Mouse (Mus musculus): Measurements from ENCODE around the gene Efcab12.
A peak's percentile ranks its signal among the peaks of the same experiment; 100 is the strongest.
"Not testable (repeated sequence)": the region's sequence is repeated elsewhere in the genome, so short reads cannot be mapped to it uniquely, and the experiment has no call there.

Efcab12 gene

DNA sequence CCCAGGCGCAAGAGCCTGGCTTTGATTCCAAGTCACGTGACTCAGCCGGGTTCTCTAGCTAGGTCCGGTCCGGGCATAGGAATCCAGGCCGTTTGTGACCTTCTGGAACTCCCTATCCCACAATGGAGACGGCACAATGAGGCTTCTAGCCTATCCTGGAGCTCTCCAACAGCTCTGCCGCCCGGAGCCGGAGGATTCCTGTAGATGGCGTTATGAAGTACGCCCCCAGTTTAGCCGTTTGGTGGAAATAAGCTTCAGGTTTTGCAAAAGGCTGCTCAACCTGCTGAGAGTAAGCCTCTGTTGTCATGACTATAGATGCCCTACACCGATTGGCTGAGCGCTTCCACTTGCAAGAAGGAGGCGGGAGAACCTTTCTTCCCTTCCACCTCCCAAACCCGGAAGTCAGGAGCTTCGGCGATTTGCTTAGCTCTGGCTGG is at the start of gene Efcab12:
Gene Efcab12, minus strand, starts transcription at position 252 of the 437 bp plus-strand sequence.
- DNase-seq, result peak; percentile 80 to 86

GRCm38 (mm10) chr6:115886894-115887293 is 48.7 kb upstream of the Efcab12 start:
- DNase-seq, result no peak

- peak in 1 of 2 experiments; percentile 39 for DNase-seq
Measured at GRCm38 (mm10) chr6:115884018-115884417, 45.8 kb upstream of the Efcab12 start.

DNA sequence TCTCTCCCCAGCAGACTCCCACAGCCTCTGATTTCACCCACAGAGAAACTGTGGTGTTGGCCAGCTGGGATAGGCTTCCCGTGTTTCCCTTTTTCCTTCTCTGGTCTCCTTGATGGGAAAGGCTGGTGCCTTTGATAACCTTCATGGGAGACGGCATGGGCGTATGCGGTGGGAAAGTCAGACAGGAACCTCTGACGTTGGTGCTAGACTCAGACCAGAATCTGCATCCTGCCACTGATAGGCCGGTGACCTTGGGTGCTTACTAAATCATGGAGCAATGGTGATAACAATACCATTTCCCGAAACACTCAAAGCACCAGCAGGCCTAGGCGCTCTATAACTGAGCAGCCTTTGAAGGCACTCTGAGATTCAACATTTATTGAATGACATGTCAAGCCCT is 42.5 kb upstream of the Efcab12 start:
- DNase-seq, result peak; percentile 41 to 71

DNA sequence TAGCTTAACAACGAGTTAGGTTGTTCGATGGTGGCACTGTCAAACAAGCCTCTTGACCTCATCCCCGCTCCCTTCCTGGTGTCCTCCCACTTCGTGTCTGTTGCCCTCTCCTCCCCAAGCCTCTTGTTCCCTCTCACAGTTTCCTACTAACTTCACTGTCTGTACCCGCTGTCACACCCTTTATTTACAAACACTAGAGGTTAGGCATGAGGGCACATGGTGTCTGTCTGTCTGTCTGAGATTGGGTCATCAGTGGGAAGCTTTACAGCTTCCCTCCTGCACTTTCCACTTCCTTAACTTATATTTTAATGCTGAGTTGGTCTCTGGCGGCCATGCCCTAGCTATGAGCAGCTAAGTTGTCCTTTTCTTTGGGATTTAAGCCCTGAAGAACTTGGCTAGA is 41.5 kb upstream of the Efcab12 start:
- no peak for DNase-seq

GRCm38 (mm10) chr6:115878694-115879093 is 40.5 kb upstream of the Efcab12 start:
- DNase-seq, result peak in 1 of 2 experiments; percentile 51

DNA sequence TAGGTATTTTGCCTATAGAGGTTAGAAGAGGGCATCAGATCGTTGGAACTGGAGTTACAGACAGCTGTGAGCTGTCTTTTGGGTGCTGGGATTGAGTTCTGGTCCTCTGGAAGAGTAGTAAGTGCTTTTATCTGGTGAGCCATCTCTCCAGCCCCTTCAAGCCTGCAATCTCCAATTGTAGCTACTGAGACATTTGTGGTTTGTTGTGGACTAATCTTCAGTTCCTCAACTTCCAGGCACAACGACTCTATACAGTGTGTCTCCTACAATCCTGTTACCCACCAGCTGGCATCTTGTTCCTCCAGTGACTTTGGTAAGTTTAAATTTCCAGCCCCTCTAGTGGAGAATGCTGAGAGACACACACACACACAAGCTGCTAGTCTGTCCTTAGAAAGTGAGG is 39.0 kb upstream of the Efcab12 start:
- DNase-seq, result no peak

- DNase-seq, result not testable (repeated sequence)
Measured at GRCm38 (mm10) chr6:115871318-115871717, 33.1 kb upstream of the Efcab12 start.

GRCm38 (mm10) chr6:115867157-115867556 is 28.9 kb upstream of the Efcab12 start:
- not testable (repeated sequence) for DNase-seq

- peak; percentile 40 to 45 for DNase-seq
Measured at GRCm38 (mm10) chr6:115865246-115865645, 27.0 kb upstream of the Efcab12 start.

DNA sequence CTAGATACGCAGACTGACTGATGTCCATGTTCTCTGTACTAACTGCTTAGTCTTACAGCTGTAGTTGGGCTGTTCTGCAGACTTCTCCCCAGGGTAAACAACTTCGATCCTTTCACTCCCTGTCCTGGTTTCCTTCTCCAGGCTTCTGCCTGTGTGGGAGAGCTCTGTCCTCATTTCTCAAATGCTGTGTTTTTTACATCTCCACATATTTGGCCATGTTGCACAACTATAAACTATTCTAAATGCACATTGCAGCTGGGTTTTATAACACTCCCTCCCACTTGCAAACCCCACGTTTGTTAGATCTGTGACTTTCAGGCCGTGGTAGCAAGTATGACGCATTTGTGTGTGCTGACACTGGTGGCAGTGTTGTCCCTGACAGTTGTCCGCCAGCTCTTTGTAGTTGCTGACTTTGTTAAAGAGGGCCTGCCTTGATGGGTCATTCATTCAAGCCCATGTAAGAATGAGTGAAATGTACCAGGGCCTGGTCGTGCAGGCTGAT is 25.2 kb upstream of the Efcab12 start:
- DNase-seq, result no peak

DNA sequence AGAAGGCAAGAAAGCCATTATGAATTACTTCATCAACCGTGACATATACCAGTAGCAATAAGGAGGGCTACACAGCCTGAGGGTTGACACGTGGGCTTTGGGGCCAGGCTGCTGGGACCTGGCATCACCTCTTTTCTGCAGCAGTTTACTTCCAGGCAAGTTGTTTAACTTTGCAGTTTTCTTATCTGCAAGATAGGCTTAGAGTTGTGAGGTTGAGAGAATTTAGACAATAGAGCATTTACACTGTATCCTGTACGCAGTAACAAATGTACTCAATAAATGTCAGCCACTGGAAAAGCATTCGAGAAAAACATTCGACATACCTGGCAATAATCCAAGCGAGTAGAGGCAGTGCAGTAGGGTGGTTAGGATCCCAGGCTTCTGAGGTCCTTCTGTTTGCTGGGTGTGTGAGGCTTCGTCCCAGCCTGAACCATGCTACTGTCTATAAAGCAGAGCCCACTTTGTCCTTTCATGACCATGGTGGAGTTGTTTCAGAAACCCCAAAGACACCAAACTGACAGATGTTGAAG is 21.9 kb upstream of the Efcab12 start:
- DNase-seq, result no peak

DNA sequence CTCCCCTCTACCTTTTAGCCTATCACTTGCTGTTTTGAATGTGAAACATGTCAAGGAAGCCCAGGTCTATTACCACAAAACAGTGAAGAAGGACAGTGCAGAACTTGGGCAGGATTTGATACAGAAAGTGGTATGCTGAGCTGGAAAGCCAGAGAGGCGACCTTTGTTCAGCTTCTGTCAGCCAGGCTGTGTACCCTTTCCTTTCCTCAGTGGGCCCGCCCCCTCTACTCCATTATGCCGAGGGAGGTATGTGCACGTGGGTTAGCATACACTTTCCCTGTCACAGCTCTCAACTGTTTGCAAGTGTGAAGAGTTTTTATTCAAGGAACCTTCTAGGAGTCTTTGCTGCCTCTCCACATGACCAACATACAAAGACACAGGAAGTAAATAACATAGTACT is 21.0 kb upstream of the Efcab12 start:
- DNase-seq, result peak; percentile 48 to 66

DNA sequence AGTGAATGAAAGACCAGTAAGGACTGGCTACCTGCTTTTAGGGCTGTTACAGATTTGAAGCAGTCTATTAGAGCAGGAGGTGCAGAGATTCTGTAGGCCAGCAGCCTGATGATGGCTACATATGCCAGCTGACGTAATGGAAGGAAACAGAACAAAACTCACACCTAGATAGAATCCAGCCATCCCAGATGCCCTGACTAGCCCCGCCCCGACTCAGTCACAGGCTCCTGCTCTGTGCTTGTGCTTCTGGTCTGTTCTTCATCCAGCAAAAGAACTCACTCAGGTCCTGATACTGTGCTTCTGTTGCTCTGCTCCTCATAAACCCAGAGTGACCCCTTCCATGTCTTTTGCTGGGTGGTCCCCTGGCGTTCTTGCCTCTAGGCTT is 18.1 kb upstream of the Efcab12 start:
- peak; percentile 37 to 47 for DNase-seq

DNA sequence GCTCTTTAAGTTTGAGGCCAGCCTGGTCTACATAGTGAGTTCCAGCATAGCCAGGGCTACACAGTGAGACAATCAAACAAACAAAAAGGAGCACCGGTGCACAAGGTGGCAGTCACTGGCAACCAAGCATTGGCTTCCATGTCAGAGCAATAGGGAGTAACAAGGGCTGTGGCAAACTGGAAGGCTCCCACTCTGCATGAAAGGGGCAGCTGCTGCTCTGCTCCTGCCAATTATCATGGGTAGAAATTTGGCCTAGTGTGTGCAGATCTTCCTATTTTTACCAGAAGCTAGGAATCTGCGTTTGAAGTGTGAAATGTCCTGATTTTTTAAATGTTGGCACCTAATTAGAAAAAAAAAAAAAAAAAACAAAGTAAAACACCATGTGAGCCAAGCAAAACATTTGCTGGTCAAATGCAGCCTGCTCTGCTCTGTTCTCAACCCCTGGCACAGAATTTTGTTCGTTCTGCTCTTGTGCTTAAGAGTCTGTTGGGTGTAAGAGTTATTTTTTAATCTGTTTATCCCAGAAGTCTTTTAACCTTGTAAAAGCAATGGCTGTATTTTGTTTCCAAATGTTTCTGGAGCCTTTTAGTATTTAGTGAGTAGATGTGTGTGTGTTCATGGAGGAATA is 17.6 kb upstream of the Efcab12 start:
- DNase-seq, result peak; percentile 43 to 59

DNA sequence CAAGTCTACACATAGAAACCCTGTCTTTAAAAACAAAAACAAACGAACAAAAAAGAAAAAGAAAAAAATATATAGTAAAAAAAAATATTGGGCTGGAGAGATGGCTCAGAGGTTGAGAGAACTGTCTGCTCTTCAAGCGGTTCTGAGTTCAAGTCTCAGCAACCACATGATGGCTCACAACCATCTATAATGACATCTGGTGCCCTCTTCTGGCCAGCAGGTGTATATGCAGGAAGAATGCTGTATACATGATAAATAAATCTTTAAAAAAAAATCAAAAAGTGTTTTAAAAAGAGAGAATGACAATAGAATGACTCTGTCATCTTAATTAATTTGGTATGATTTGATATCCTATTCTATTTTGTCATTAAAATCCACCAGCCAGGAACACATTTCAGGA is 16.2 kb upstream of the Efcab12 start:
- peak; percentile 24 to 53 for DNase-seq

DNA sequence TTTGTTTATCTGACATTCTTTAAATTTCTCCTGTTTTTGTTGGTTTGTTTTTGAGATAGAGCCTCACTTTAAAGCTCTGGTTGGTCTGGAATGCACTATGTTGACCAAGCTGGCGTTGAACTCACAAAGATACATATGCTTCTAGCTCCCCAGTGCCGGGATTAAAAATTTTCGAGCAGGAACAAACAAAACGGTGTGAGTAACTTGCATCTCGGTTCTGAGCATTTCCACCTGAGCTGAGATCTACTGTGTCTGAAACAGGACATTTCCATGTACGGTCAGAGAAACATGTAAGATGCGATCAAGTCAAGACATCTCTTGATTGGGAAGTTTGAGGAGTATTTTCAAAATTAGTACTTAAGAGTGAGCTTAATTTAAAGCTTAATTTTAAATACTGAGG is 15.8 kb upstream of the Efcab12 start:
- DNase-seq, result no peak

DNA sequence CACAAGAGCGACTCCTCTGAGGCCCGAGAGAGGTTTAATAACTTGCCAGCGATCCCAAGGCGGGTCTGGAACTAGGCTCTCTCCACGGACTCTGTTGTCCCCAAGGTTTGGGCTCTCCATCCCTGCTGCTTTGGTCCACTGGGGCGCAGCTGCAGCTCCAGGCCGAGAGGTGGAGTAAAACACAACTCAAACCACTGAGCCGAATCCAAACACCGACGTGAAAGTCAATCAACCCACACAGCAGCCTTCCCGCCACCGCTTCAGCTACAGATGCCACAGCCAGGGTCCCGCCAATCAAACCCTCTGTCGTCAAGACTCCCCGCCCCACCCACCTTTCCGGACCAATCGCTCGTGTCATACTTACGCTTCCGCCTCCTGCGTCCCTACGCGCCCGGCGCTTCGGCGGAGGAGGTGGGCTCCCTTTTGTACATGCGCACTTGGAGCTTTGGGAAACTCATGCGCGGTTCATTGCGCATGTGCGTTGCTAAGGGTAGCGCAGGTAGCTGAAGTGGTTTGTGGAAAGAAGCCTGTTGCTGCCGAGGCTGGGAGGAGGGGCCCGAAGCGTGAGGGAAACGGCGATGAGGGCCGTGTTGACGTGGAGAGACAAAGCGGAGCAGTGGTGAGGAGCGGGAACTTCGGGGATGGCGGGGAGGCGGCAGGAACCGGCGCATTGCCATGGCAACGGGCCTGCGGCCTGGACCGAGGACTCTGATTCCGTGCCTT is 15.0 kb upstream of the Efcab12 start, which contains the start of the genes Mbd4 and Ift122:
Gene Mbd4, minus strand, starts transcription at position 281 of the 723 bp plus-strand sequence.
Gene Ift122, plus strand, starts transcription at position 380 of the 723 bp plus-strand sequence.
- DNase-seq, result peak; percentile 99

DNA sequence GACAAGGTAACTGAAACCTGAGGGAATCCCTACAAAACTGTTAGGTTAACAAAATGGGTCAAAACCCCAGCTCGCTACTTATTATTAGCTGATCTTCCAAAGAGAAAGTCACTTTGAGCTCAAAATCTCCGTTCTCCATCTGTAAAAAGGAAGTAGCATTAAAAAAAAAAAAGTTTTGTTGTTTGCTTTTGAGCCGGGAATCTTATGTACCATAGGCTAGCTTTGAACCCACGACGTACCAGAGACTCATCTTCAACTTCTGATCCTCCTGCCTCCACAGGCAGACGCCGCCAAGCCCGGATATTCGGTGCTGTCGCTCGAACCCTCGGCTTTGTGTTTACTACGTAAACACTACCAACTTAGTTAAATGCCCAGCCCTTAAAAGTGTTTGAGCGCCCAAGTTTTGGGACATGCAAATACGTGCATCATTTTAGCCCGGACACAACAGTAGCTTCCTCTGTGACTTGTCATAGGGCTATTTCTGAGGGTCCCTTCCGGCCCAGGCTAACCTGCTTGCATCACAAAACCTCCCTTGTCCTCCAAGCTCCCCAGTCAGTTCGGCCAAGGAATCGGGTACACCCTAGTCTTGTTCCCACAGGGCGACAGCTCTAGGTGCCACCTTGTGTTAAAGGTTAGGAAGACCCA is 14.4 kb upstream of the Efcab12 start:
- DNase-seq, result no peak

- no peak for DNase-seq
Measured at GRCm38 (mm10) chr6:115848598-115849304, 10.5 kb upstream of the Efcab12 start.

DNA sequence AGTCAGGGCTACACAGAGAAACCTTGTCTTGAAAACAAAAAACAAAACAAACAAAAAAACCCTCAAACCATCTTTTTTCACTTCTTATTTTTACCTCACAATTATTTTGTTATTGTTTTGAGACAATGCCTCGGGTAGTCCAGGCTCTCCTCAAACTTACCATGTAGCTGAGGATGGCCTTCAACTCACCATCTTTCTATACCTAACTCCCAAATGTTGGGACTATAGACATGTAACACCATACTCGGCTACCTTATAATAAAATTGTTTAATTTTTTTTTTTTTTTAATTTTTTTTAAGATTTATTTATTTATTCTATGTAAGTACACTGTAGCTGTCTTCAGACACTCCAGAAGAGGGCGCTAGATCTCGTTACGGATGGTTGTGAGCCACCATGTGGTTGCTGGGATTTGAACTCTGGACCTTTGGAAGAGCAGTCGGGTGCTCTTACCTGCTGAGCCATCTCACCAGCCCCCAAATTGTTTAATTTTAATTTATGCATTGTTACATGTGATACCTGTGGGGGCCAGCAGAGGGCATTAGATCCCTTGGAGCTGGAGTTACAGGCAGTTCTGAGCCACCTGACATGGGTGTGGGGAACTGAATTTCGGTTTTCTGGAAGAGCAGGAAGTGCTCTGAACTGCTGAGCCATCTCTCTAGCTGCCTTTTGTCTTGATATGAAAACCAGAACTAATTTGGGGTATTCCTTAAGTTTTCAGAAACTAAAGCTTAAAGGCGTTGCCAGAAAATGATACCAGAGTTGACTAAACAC is 8.6 kb upstream of the Efcab12 start:
- peak; percentile 67 to 84 for DNase-seq

DNA sequence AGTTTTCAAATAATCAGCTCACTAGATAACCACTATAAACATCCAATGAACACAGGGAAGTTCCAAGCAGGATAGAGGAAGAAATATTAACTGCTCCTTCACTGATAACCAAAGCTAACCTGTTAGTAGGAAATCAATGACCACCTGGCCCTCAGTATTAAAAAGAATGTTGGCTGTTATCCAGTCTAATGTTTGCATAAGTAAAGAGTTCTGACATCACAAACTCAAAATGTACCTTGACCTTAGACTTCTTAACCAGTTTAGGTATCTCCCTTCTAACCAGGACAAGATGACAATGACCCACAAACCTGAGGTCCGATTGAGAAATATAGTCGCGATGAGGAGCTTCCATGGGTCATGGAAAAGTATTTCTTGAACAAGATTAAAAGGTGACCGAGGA is 6.8 kb upstream of the Efcab12 start:
- DNase-seq, result no peak

Data from kidney, postnatal 36 days (tissue).